Mouse (Mus musculus): ENCODE data around the gene Wfdc15a. TPM values are rescaled to one million over a fixed set of nuclear protein-coding genes. Genes with fewer than 3 reads are reported as not detected.
"Not testable (repeated sequence)": the region's sequence is repeated elsewhere in the genome, so short reads cannot be mapped to it uniquely, and the experiment has no call there.

The Wfdc15a gene
- total RNA-seq (2022) = not detected

DNA sequence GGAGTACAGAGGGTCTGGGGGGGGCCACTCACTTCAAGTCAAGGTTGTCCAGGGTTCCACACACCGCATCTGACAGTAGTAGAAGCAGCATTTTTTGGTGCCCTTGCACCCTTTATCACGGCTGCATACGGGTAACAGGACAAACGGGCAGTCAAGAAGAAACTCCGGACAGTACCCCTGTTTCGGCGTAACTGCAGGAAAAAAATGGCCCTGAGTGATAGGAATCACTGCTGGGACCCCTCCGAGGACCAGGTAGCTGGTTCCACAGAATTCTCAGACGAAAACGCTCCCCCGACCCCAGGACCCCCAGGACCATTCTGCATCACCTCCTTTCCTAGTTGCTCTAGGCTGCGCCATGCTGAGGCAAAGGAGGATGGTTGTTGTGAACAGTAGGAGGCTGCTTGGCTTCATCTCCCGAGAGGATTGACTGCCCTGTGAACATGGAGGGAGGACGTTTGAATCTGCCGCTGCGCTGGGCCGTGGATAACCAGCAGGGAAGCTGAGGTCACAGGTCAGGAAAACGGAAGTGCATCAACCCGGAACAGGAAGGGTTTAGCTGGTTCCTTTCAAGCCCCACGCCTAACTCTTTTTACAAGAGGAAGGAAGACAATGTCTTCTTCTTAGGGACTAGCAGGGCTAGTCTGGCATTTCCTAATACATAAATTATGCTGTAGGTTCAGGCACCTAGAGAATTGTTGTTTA, at the start of gene Wfdc15a:
Gene Wfdc15a (minus strand): TSS at position 505 of the 702 bp plus-strand sequence.
- no peak for DNase-seq

DNA sequence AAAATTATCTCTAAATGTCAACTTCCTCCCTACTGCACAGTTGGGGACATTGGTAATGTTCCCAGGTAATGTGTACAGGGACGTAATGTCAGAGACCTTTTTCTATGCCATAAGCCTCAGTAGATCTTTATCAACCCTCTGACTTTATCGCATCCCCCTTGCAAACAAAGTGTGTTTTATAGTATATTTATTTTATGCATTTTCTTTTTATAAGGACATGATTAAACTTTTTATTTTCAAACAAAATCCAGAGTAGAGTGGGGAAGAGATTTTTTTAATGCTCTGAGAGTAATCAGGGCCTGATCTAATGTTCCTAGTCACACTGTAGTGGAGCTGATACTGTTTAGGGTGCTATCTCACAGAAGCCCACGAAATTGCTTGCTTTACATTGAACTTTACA, 38.4 kb upstream of the Wfdc15a start, which contains the start of gene Svs2:
Gene Svs2 (minus strand): TSS at position 101 of the 400 bp plus-strand sequence.
- no peak for DNase-seq

DNA sequence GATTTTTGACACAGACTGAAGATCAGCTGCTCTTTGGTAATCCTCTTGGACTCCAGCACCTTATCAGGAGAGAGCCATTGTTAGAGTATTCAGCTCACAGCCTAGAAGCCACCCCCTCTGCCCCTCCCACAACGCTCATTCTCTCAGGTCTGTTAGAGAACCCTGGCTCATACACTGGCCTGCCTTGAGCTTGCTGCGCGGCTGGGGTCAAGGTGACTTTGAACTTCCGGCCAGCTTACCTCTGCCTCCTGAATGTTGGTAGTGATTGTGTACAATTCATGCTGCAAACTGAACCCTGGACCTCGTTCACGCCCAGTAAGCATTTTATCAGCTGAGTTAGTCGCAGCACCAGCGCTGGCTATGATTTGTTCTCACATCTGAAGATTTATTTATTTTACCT, 32.7 kb upstream of the Wfdc15a start:
- no peak for DNase-seq

DNA sequence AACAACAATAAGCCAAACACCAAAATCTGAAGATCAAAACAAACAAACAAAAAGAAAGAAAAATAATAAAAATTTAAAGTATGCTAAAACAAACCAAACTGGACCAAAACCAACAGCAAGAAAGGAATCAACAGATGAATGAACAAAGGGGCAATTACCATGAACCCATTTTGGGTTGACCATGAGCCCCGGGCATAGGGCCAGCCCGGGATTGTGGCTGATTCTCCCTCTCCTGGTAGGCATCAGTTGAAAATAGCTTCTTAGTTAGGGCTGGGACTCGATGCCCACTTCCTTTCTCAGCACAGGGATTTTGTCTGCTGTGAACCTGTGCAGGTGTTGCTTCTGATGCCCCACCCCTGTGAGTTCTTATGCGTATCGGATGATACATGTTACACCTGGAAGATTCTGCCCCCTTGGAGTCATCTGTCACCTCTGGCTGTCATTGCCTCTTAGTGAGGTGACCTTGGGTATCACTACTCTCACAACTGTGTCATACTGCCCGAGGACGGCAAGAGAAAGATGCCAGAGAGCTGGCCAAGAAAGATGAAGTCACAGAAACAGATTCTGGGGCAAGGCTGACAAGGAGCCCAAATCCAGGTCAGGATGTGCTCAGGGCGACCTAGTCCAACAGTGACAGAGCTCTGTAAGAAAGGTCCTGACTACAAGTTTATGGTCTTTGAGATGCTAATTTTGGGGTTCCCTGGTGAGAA, 28.6 kb upstream of the Wfdc15a start:
- DNase-seq = peak; percentile 48

- no peak for DNase-seq
Measured at GRCm38 (mm10) chr2:164221522-164221921, 21.6 kb upstream of the Wfdc15a start, which contains the start of gene Wfdc15b. TSS of gene Wfdc15b (minus strand) at chr2:164221660.

DNA sequence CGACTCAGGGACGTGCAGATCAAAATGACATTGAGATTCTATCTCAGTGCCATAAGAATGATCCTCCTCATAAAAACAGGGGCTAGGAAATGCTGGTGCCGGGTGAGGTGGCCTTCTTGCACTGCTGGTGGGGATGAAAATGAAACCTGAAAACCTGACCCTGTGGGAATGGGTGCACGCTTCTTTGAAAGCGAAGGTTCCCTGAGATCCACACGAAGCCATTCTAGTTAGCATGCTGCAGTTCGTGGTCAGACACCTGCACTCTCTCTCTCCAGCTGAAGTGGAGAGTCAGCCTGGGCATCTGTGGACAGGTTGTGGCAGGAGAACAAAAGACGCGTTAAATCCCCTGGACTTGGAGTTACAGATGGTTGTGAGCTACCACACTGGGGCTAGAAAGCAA, 19.4 kb upstream of the Wfdc15a start:
- DNase-seq = no peak

GRCm38 (mm10) chr2:164212711-164213110, 12.8 kb upstream of the Wfdc15a start:
- DNase-seq = no peak

DNA sequence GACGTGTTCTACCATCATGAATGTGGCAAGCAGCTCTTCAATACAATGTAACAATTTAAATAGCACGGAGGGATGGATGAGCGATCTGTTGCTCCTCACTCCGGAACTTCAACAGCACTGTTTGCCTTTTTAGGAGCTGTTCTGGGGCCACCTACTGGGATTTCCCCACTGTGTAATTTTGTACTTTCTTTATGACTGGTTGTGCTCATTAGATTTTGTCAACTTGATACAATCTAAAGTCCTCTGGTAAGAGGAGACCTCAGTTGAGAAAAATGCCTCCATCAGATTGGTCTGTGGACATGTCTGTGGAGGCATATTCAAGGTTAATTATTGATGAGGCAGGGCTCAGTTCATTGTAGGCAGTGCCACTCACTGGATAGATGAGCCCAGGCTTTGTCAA, 11.0 kb upstream of the Wfdc15a start:
- no peak for DNase-seq

- DNase-seq = no peak
Measured at GRCm38 (mm10) chr2:164206676-164207075, 6.7 kb upstream of the Wfdc15a start.

DNA sequence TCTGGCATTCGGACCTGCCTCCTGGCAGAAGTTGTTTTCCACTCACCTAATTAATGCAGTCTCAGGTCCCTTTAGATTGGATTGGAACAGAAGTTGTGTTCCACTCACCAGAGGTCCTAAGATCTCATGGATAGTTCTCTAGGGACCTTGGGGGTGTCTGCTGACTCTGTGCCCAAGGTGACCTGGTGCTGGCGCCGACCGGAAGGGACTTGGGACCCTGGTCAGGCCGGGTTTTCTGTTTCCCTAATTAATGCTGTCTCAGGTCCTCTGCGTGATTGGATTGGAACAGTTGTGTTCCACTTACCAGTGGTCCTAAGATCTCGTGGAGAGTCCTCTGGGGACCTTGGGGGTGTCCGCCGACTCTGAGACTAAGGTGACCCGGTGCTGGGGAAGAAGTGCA, 6.1 kb upstream of the Wfdc15a start:
- not testable (repeated sequence) for DNase-seq

- DNase-seq = no peak
Measured at GRCm38 (mm10) chr2:164196700-164196990, 3.3 kb downstream of the Wfdc15a start.

DNA sequence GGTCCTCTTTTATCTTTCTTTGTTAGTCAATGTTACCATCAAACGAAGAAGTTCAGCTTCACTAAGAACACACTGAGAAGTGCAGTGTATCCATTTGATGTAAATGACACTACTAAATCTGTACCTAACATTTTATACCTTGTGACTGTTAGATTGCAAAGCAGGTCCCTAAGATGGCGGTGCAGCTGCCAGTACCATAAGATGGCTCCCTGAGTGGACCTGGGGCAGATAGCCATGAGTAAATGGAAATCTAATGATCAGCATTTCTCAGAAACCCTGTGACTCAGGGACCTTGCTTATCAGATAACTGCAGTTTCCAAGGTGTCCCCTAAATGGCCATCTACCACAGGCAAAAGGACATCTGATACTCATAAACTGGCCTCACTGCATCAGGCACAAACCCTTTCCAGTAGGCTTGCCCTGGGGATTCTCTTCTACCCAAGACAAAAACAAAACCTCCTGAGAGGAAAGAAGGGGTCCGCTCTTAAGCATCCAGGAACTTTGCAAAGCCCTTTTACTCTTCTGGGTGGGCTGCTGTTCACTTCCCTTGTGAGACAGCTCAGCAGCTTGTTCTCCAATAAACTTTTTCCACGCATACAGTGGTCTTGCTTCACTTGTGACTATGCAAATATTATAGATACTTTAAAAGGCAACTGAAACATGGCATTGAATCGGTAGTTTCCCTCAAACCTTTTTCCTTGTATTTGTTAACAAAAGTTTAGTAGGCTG, 3.8 kb downstream of the Wfdc15a start:
- DNase-seq = peak; percentile 26

GRCm38 (mm10) chr2:164194959-164195630, 4.8 kb downstream of the Wfdc15a start:
- DNase-seq = peak; percentile 55

DNA sequence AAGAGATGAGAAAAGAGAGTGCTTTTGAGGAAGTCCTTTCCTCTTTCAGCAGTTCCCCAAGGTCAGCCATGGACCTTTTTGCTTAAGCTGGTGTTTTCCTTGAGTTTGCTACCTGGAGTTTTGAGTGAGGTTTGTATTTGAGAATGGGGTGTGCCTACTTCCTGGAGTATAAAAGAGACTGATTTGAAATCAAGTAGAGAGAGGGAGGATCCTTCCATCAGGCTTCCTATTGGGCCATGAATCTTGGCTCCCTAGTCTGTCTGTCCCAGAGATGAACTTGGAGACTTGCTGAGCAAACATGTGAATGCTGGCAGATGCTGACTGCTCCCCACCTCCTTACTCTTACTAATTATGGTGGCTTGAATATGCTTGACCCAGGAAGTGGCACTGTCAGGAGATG, 7.7 kb downstream of the Wfdc15a start:
- no peak for DNase-seq

- DNase-seq = no peak
Measured at GRCm38 (mm10) chr2:164190576-164190975, 9.4 kb downstream of the Wfdc15a start, which contains the start of gene Wfdc12. TSS of gene Wfdc12 (minus strand) at chr2:164190608.

- DNase-seq = no peak
Measured at GRCm38 (mm10) chr2:164188722-164189121, 11.2 kb downstream of the Wfdc15a start.

- DNase-seq = no peak
Measured at GRCm38 (mm10) chr2:164184145-164184719, 15.7 kb downstream of the Wfdc15a start.

DNA sequence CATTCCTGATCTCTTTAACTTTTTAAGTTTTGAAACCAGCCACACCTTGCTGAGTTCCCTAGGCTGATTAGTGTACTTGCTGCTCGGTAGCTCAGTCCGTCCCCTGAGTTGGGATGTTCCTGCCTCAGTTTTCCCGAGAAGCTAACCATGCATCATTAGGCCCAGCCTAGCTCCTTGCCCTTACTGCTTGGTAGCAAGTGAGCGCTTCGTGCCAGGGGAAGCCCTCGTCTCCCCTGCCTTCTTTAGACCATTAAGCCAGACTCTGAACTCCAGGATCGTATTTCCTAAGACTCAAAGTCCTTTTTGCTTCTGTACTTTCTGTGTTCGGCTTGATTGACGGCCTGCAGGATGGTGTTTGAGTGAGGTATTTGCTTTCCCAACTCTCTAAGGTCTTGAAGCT, 16.6 kb downstream of the Wfdc15a start:
- no peak for DNase-seq

DNA sequence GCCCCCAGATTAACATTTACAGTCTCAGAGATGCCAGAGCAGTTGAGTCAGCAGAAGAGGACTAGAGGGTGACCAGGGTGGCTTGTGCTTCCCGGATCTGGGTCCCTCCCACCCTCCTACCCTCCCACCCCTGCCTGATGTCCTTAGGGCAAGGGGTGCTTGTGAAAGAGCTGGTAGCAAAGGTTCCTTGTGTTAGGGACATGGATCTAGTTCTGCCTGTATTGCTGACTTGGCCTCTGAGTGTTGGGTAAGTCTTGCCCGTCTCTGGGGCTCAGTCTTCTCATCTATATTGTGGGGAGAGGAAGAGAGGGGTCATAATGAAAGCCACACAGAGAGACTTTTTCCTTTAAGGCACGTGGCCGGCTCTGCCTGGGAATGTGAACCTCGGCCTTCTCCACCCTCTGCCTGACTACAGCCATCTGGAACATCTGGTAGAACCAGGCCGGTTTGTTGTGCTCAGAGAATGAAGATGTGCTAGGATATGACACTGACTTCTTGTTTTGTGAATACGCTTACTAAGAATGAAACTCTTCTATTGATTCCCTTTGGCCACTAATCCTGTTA, 17.2 kb downstream of the Wfdc15a start, which contains the start of gene Wfdc5:
Gene Wfdc5 (minus strand): TSS at position 51 of the 564 bp plus-strand sequence.
- no peak for DNase-seq

DNA sequence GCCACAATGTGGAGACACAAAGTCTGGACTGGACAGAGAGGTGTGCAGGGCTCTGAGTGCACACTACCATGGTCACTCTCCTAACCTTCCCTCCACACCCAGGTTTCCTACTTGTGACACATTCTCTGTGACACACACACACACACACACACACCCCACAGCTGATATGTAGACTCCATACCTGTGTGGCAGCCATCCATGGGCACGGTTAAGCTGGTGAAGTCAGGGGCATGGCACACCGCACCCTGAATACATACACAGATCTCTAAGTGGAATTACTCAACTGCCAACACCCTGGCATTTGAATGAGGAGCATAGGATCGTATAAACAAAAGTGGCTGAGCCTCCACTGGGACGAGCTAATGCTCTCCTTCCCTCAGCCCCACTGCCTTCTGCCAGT, 19.2 kb downstream of the Wfdc15a start:
- no peak for DNase-seq

DNA sequence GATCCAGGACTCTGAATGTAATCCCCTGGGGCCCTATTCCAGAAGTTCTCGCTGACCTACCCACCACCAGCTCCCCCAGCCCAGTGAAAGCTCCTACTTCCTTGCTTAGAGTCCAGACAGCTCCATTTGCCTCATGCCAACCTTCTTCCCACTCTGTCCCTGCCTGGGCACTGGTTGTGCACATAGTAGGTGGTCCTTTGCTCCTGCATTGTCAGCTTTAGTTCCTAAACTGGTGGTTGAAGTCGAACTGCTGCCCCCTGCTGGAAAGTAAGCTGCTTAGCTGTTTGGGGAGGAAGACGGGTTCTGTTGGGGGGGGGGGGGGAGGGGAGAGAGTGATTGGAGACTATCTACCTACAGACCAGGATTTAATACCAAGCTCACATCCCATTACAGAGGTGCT, 19.8 kb downstream of the Wfdc15a start:
- DNase-seq = no peak

GRCm38 (mm10) chr2:164177831-164178230, 22.1 kb downstream of the Wfdc15a start:
- DNase-seq = peak; percentile 34

All from adrenal gland, adult 8-10 months (tissue).